In the genomic region with DNA sequence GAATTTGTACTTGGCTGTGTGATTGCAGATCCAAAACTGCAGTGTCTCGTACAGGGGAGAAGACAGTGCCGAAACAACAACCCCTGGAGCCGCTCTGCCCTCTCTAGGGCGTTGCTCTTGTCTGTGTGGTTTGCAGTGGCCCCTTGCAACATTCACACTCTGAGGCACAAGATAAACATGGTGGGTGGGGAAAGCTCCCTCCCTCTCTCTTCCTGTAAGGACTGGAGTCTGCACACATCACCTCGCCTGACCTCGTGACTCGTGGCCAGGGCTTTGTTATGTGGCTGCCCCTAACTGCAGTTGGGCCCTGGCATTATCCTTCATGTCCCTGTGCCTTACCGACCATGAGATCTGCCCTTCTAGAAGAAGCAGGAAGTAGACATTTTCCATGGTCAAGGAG, we compare ENCODE assay signal across 12 mouse cellular contexts.
DNase-seq lines count a peak whose midpoint lies in the region; ATAC-seq lines count a peak whose summit lies in the region.
"Had no signal": no experiment of that assay in that cellular context is flagged by ENCODE, and none has a peak within 500 bp of the region (broad histone marks: within the 10 kb centered on the region; RNA-seq: fewer than 3 reads in every experiment).

No protein-coding gene starts in this region.

- H3K9me3 ChIP-seq in heart, embryonic 10.5 days = no peaks in the 10 kb centered on the region
- no peaks in the 10 kb centered on the region for H3K9me3 ChIP-seq in forebrain, embryonic 13.5 days (replicated peaks)
- H3K9me3 ChIP-seq: limb, embryonic 13.5 days had no signal

- H3K4me3 ChIP-seq in heart, embryonic 10.5 days = no peak overlapping the region
- H3K4me3 ChIP-seq in forebrain, embryonic 13.5 days = no peak overlapping the region
- H3K4me3 ChIP-seq: limb, embryonic 13.5 days had no signal

- H3K27me3 ChIP-seq in heart, embryonic 10.5 days (ENCODE audit: insufficient read depth, poor library complexity, severe bottlenecking) = 0 out of 2 replicates have a peak, but pooled peaks cover 1% of the 10 kb centered on the region
- H3K27me3 ChIP-seq in forebrain, embryonic 13.5 days = no peaks in the 10 kb centered on the region

- no peak overlapping the region for H3K4me2 ChIP-seq in forebrain, embryonic 13.5 days
- H3K4me2 ChIP-seq: limb, embryonic 13.5 days had no signal

- peaks cover 59% of the 10 kb centered on the region for H3K4me1 ChIP-seq in heart, embryonic 10.5 days
- peaks cover 39% of the 10 kb centered on the region for H3K4me1 ChIP-seq in forebrain, embryonic 13.5 days

- WGBS in heart, embryonic 10.5 days = 43% methylated on average over 8 of the region's 8 CpGs
- whole genome bisulfite sequencing in forebrain, embryonic 13.5 days = 84% methylated on average over 8 of the region's 8 CpGs

- no peak for DNase-seq in heart, embryonic 10.5 days (ENCODE audit: low spot score)
- no peak for DNase-seq in heart, postnatal 4 days
- DNase-seq in lung, postnatal 4 days = peak; percentile 60 to 63
- DNase-seq in adrenal gland, postnatal 14 days = no peak
- DNase-seq in cerebellum, adult 9-10 months = no peak
- DNase-seq: B cell, adult 2 months; retina, postnatal 1 day had no signal

- ATAC-seq in CD4-positive, CD25-positive, alpha-beta regulatory T cell, adult 4 months = peak; percentile 61
- peak; percentile 54 for ATAC-seq in inflammation-experienced regulatory T-cells, adult 6 months
- no peak for ATAC-seq in forebrain, embryonic 13.5 days
- ATAC-seq: forebrain, embryonic 16.5 days had no signal

- H3K27ac ChIP-seq in heart, embryonic 10.5 days = peak overlapping the region; percentile 76
- no peak overlapping the region for H3K27ac ChIP-seq in forebrain, embryonic 13.5 days
- H3K27ac ChIP-seq: limb, embryonic 13.5 days had no signal

- no peaks in the 10 kb centered on the region for H3K36me3 ChIP-seq in heart, embryonic 10.5 days
- H3K36me3 ChIP-seq in forebrain, embryonic 13.5 days (ENCODE audit: poor library complexity, severe bottlenecking) = no peaks in the 10 kb centered on the region
- H3K36me3 ChIP-seq: limb, embryonic 13.5 days had no signal

- H3K9ac ChIP-seq in forebrain, embryonic 13.5 days = no peak overlapping the region
- H3K9ac ChIP-seq: limb, embryonic 13.5 days had no signal

Comparison
In these comparisons a context has a peak if more than half of its experiments do, and no peak if none do; other contexts are left out.
1. DNase-seq: peak in lung, postnatal 4 days (2 of 2); none in heart, embryonic 10.5 days (single experiment), heart, postnatal 4 days (single experiment), adrenal gland, postnatal 14 days (single experiment) and cerebellum, adult 9-10 months (single experiment).